Mouse (Mus musculus): Measurements from ENCODE around the gene Sms.

Gene Sms

DNA sequence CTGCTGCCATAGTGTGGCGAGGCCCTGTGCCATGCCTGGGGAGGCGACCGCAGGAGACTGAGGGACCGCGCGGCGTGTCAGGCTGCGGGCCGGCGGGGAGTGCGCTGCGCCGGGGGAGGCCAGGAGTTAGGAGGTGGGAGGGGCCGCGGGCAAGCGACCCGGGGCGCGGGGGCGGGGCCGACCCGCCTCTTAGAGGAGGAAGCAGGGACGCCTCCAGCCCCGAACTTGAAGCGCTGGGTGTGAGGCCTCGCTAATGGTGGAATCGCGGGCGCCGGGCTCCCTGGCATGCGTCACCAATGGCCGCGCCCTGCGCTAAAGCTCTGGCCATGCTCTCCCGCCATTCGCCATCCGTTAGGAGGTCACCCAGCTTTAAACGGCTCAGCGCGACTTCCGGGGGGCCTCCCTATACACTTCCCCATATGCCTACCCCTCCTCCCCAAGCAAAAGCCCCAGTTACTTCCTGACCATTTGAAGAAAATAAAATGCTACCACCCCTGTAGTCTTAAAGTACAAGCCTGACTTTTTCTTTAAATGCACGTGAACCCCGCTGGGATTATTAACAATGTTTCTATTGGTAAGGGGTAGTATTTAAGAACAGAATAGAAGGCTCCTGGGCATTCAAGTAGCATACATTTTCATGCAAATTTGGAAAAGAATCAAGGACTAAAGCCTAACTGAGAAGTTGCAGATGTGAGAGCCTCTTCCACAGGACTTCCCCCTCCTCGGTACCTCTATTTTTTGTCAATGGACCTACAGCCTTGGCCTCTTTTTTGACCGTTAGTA, at the start of gene Sms:
TSS of gene Sms (minus strand) at position 344 of the 783 bp plus-strand sequence.
- DNase-seq = peak; percentile 73 to 77

DNA sequence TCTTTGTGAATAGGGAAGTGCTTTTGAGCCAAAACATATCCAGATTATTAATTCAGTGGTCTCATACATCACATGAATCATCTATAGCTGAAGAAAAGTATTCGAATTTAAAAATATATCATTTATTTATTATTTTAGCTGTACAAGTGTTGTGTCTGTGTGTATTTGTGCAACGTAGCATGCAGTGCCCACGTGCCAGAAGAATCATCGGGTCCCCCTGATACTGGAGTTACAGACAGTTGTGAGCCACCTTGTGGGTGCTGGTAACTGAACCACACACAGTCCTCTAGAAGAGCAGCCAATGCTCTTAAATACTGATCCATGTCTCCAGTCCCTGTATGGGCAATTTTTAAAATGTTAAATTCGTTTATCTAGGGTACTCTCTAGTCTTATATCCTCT, 14.3 kb upstream of the Sms start:
- no peak for DNase-seq

DNA sequence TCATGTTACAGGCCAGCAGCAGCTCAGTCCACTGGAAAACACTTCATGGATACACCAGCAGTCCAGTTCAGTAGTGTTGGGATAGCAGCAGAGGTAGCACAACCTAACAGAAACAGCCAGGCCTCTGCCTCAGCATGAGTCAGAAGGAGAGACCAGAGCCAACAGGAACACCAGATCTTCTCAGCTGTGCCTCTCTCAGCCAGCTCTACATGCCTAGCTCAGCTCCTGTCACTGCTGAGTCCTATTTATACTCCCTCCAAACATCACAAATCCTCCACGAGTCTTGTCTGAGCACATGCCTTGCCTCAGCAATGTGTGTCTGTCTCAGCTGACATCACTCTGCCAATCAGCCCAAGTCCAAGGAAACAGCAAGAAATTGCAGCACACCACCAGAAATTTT, 12.4 kb upstream of the Sms start:
- DNase-seq = no peak

DNA sequence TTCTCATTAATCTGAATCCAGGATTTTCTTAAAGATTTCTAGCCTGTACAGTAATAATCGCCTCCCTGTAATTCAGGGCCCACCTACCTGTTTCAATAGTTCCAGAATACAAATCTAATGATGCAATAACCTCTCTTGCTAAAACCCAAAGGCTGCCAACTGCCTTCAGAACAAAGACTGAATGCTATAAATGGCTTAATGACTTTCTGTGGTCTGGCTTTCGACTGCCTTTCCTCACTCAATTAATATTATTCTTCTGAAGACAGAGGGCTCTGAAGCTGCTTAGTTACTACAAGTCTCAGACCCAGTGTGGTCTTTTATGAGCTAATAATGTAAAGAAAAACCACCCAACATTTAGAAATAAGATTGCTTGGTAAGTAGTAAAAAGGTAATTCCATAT, 9.8 kb upstream of the Sms start:
- DNase-seq = no peak

DNA sequence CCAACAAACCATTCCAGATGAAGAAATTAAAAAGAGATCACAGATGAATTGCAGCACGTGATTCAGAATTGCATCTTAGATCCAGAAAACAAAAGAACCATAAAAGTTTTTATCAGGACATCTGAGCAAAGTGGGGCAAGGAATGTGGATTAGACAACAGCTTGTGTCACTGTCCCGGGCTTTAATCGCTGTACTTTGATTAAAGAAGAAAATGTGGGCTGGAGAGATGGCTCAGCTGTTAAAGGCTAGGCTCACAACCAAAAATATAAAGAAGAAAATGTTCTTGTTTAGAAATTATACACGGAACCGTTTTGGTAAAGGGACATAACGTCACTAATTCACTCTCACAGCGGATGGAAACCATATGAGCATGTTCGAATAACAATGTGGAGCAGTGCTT, 7.9 kb upstream of the Sms start:
- DNase-seq = no peak

DNA sequence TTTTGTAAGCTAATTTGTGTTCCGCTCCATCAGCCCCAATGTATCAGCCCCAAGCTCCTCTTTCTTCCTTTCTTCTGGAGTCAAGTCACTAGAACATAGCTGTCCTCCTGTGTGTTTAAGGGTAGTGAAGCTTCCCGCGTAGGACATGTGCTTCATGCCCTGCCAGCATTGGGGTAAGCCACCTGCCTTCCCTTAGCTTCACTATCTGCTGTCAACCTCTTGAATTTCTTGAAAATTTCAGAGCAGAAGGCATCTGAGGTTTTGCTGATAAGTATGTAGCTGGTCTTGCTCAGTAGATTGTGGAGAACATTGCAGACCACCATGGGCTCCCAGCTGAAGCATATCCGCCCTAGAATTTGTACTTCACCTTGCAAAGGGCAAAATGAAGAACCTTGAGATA, 1.1 kb upstream of the Sms start:
- no peak for DNase-seq

DNA sequence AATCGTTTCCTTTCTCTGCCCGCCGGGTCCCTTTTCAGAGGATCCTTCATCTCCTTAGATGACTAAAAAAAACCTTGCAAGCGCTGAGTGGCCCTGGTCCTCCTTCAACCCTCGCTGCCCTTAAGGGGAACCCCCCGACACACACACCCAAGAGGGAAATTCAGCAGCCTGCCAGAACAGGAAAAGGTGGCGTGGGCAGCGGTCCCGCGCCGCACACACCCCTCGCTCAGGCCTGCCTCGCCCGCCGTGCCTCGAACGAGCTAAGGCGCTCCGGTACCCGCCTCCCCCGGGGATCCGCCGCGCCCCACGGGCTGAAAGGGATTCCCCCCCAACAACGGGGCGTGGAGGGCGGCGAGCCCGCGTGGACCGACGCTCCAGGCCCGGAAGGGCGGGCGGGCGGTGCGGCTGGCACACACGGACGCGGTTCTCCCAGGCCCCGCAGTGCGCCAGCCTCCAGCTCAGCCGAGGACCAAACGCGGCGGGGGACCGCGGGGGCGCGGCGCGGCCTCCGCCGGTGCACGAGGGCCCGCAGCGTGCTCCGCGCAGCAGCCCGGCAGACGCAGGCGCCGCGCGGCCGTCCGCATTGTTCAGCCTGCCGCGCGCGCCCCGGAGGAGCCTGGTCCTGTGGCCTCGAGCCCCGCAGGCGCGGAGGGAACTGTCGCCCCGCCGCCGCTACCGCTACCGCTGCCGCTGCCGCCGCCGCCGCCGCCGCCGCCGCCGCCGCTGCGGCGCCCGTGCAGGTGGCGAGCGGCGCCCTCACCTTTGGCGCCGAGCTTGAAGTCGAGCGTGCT, 747 bp downstream of the Sms start:
- DNase-seq = peak; percentile 32 to 50

DNA sequence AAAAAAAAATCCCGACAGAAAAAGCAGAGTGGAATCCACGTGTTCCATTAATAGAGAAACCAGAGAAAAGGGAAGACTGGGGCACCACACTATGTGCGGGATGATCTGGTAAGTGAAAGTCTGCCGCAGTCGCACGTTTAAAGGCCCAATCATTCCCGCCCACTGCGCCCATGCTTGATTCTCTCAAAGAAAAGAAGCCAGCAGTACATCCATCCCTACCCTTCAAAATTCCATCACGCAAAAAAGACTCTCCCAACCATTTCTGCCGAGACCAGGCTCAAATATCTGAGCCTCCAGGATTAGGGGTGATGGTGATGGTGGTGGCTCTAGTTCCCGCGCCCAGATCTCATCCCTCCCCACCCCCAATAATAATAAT, 1.3 kb downstream of the Sms start:
- DNase-seq = no peak

DNA sequence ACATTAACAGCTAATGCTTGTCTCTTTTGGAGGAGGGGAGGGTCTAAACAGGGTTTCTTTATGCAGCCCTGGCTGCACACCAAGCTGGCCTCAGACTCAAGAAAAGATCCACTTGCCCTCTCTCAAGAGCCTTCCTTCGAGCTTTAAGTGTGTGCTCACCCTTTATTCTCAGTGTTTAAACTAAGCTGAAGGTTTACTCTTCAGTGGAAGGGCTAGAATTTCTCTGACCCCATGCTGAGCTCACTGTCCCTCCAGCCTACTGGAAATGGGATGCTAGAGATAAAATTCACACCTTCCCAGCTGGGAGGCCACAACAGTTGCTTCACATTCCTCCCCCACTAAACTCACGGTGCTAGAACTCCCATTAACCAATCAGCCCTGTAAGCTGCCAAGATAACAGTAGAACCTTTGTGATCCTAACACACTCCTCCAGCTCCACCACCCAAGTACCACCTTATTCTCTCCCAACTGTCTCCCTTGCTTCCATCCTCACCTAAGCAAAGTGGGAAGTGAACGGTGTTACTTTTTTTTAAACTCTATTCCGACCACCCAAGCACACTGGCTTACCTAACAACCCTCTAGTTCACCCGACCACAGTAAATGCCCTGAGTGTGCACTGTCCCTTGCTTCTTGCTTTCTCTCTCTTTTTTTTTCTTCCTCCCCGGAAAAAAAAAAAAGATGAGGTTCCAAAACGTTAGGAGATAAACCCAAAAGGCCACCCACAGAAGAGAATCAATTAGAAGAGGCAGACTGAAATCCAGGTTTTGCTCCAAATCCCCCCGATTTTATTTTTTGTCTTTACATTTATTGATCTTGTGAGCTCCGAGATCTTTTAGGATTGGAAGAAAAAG, 2.0 kb downstream of the Sms start:
- DNase-seq = no peak

DNA sequence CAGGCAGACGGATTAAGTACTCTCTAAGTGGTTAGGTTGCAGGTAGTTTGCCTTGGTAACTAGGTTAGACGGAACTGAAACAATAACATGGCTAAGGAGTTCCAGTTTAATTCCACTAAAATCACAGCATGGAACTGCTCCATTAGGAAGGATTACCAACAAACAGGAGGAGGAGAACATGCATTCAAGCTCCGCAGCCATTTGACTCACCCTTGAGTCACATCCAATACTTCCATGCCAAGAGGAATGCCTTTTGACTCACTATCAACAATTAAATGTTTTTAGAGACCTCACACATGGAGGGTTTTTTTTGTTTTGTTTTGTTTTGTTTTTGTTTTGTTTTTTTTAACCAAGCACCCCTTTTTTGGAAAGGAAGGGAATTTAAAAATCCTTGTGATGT, 3.3 kb downstream of the Sms start:
- no peak for DNase-seq

DNA sequence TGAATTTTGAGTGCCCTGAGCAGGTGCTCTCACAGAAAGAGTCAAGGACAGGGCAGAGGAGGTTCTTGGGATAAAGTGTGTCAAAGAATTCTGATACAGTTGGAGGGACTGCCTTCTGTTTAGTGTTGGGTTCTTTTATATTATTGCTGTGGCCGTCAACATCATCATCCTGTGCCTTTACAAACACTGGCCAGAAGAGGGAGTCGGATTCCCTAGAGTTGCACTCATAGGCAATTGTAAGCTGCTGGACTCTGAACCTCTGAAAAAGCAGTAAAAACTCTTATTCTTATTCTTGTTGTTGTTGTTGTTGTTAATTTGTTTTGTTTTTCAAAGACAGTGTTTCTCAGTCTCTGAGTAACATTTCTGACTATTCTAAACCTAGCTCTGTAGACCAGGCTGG, 5.3 kb downstream of the Sms start:
- peak; percentile 10 to 23 for DNase-seq

DNA sequence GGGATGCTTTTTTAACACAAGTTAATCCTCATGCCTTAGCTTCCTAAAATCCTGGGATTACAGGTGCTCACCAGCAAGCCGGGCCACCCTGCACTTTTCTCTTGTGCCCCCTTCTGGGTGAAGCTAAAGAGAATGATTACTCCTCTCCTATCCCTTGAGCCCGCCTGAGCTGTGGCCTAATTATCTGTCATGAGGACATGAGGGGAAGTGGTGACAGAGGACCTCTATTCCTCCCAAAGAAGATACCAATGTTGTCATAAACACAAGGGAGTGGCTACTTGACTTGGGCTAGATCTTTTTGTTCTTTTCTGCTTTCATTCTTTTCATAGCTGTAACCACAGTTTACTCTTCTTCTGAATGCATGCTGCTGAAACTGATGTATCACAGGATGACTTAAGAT, 9.2 kb downstream of the Sms start:
- DNase-seq = no peak

DNA sequence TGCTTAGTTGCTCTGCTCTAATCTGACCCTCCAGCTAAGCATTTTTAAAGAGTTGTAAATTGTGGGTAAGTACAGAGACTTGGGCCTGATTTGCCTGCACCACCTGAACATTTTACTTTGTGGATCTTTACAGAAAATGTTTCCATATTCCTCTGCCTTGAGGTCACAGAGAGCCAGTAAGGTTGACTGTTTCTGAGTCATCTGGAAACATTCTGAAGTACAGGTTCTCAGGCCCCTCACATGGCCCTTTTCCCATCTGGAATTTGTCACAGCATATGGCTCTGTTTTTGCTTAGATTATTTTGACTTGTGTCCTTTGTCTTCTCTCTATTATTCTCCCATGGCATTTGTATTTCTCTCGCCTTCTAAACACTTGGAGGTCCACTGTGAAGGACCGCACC, 10.2 kb downstream of the Sms start:
- no peak for DNase-seq

DNA sequence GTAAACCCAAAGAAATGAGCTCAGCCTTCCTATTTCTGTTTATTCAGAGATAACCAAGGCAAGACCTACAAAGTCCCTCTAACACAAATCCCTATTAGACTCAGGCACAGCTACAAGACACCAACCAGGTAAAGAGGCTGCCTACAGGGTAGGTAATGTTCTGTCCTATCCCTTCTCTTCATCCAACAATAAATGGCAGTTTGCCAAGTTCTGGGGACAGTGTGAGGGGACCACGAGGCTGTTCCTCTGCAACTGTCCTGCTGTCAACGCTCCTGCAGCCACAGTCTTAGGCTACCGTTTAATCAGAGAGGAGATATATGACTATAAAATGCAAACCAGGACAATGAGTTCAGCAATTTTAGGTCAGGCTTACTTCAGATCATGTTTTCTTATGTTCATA, 14.8 kb downstream of the Sms start:
- DNase-seq = no peak

DNA sequence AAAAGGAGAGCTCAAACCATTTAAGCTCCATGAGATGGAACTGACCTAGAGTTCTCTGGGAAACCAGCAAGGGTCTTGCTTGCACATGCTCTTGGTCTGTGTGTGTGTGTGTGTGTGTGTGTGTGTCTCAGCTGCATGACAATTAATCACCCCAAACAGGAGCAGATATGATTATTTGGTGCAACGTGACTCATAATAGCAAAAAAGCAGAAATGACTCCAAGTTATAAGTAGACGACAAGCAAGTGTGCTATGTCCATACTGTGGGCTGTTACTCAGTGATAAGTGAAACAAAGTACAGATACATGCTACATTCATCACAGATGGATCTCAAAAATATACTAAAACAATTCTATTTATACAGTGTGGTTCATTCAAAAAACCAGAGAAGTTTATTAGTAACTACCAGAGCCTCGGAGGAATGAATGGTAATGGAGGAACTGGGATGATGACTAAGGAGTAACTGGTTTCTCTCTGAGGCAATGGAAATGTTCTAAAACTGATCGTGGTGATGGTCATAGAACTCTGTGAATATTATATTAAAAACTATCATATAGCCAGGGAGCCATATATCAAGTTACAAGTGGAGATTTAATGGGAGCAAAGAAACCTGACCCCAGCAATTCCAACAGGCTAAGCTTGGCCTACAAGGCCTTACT, 15.8 kb downstream of the Sms start:
- no peak for DNase-seq

DNA sequence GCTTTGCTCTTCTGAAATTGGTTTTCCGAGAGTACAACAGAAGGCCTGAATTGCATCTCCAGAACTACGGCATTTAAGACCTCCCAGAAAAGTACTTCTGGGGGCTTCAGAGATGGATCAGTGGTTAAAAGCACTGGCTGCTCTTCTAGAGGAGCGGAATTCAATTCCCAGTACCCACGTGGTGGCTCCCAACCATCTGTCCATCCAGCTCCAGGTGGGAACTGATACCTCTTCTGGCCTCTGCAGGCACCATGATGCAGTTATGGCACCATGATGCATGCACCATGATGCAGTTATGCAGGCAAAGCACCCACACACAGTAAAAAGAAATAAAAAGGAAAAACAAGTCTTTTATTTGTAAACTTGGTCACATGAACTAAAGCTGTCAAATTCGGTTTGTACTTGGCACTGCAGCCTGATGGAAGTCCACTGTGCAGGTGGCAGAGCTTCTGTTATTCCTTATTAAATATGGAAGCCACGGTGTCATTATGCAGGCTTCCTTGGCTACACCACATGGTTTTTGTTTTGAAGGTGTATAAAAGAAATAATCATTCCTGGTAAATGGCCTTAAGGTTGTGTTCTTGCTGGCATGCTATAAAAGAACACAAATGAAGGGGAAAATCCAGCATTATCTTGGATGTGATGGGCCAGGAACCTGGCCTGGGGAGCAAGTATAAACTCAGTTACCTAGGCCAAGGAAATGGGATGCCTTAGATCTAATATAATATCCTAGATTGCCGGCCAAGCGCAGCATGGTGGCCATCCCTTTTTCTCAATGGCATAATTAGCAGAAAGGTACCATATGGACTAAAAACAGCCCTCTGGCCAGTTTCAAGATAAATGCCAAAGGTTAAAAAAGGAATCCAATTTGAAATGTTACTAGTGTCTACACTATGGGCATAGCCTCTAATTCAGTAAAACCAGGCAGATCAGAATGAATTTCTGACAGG, 20.1 kb downstream of the Sms start:
- no peak for DNase-seq

DNA sequence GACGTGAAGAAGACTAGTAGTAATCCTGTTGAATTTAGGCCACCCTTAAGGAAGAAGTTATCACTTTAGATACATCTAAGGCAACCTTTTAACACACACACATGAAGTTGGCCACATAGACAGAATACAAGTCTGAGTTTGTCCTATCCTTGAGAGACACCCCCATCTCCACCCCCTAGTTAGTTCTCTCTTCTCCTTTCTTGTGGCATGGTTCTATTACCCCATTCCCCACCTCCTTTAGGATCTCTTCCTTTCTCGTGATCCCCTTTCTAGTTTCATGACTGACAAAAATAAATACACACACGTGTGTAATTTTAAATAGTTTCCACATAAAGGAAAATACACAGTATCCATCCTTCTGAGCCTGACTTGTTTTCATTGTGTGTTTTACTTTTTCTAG, 23.3 kb downstream of the Sms start:
- no peak for DNase-seq

DNA sequence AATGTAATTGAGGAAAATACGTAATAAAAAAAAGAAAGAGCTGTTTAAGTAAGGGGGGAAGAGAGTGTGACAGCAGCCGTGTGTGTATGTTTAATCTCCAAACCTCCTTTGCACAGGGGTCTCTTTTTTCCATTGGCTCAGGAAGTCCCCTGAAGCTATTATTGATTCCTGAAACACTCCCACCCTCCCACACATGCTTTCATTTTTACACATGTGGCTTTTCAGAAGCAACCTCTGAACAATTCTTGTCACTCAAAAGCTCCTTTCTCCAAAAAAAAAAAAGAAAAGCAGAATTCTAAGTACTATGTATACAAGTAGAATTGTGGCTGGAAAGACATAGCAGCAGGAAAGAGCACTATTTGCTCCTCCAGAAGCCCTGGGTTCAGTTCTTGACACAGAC, 24.0 kb downstream of the Sms start:
- no peak for DNase-seq

DNA sequence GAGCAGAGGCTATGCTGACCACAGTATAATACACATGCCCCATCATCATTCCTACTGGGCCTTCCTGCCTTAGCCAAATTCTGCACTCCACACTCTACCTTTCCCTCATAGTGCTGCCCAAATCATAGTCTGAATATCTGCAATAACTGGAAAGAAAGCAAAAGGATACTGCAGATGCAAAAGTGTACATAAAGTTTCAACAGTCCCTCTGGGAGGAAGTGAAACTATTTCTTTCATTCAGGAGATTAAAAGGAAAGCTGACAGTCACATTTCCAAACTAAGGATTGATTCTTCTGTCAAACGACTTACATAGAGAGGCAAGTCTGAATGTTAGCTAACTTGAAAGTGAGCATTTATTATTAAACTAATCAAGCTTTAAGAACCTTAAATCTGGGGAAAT, 26.1 kb downstream of the Sms start:
- DNase-seq = no peak

DNA sequence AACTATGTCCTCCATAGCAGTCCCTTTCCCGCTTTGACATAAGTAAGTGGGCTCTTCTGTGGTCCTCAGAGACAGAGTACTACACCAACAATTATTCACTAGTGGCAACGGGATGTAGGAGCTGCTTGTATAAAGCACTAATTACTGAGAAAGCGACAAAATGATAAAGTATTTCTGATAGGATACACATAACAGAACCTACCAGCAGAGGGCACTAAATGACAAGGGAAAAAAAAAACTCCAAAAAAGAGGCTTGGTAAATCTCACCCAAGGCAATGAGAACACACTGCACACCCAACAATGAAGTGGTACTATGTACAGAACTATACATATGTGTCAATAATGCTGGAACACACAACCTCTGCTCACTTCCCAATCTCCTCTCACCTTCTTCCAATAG, 29.4 kb downstream of the Sms start:
- DNase-seq = no peak

DNA sequence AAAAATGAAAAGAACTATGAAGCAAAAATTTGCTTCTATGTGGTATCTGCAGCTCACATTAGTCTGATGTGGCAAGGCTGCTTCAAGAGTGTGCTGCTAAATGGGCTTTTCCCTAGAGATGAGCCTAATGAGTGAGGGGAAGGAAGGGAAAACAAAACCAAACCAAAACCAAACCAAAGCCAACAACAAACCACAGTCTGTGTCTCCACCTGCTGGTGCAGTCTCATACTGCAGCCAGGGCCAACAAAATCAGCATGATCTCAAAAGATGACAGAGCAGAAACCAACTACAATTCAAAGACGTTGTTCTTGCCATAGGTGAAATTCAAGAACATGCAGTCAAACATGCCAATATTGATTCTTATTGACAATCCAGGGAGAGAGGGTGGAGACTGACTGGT, 37.7 kb downstream of the Sms start:
- peak; percentile 42 to 45 for DNase-seq

DNA sequence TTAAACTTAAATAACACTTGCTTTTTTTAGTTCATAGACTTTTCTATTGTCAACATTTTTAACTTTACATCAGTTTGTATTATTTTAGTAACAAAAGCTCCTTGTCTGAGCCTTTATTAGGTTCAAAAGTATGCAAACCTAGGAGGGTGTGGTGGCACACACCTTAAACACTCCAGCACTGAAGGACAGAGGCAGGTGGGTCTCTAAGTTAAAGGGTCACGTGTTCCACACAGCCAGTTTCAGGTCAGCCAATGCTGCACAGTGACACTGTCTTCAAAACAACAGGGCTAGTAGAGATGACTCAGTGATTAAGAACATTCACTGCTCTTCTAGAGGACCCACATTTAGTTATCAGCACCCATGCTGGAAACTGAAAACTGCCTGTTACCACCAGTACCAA, 43.1 kb downstream of the Sms start:
- no peak for DNase-seq

All from thymus, postnatal 36 days (tissue).